Mouse (Mus musculus) forebrain, embryonic 13.5 days (tissue): Measurements from ENCODE around the gene Prkag3. TPM values are rescaled to one million over a fixed set of nuclear protein-coding genes. Genes with fewer than 3 reads are reported as not detected.

Experiments used
- ATAC-seq: fragments of 200-750 bp; cut with Nextera tagmentation; 2 replicates; pipeline ENCODE4 v1.8.0; 2017
- H3K27ac ChIP-seq: fragments of 300-500 bp; sonication (generic); 2 replicates; pipeline ENCODE4 v1.5.1; 2015; ENCODE audit warnings: inconsistent platforms, mild to moderate bottlenecking, moderate library complexity
- H3K27me3 ChIP-seq: fragments of 300-500 bp; sonication (generic); 2 replicates; pipeline ENCODE4 v1.6.1; 2015; ENCODE audit warnings: mild to moderate bottlenecking, inconsistent platforms
- H3K36me3 ChIP-seq: fragments of 300-500 bp; sonication (generic); 2 replicates; pipeline ENCODE4 v1.6.1; 2015; ENCODE audit warnings: mild to moderate bottlenecking, inconsistent platforms; ENCODE audit not compliant: poor library complexity, severe bottlenecking
- H3K4me1 ChIP-seq: fragments of 300-500 bp; sonication (generic); 2 replicates; pipeline ENCODE4 v1.6.1; 2015; ENCODE audit warnings: inconsistent platforms
- H3K4me2 ChIP-seq: fragments of 300-500 bp; sonication (generic); 2 replicates; pipeline ENCODE4 v1.6.1; 2015; ENCODE audit warnings: inconsistent platforms, mild to moderate bottlenecking, moderate library complexity
- H3K4me3 ChIP-seq: fragments of 300-500 bp; sonication (generic); 2 replicates; pipeline ENCODE4 v1.5.1; 2015; ENCODE audit warnings: mild to moderate bottlenecking, inconsistent platforms
- H3K9ac ChIP-seq: fragments of 300-500 bp; sonication (generic); 2 replicates; pipeline ENCODE4 v1.6.1; 2015; ENCODE audit warnings: mild to moderate bottlenecking, inconsistent platforms
- H3K9me3 ChIP-seq: fragments of 300-500 bp; sonication (generic); replicated peaks from 2 replicates; pipeline ENCODE4 v1.6.1; 2016; ENCODE audit warnings: inconsistent platforms
- WGBS: fragments of 180-500 bp; shearing (Covaris S2); methylation state at CpG from one replicate; pipeline ENCODE4 v1.1.7; 2015; 5-methylcytosine and 5-hydroxymethylcytosine counted together
- polyA plus RNA-seq: library from polyadenylated mRNA; unstranded; fragments of >200 nt; fragmentation: Nextera tagmentation; extraction: Ambion mirVana; gene quantifications from 2 replicates; pipeline ENCODE4 v1.2.1, GENCODE M21; 2015

Gene Prkag3
- polyA plus RNA-seq, 1 experiment from 2014 or later = not detected

DNA sequence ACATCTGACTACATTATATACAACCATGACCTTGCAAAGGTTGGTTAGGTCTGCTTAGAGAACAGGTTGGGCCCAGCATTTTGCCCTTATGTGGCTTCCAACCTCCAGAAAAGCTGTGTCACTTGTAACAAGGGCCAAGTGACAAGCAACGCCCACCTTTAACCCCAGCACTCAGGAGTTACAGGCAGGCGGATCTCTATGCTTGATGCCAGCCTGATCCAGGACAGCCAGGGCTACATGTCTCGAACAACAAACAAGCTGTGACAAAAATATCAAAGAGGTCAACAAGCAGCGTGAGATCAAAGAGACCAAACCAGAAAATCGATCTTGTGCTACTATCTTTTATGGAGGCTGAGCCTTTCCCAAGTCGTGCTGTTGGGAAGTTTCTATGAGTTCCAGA is 27.4 kb downstream of the Prkag3 start:
- Histone ChIP-seq H3K4me3 (no peak overlapping the region), H3K9ac (no peak overlapping the region), H3K9me3 (no peaks in the 10 kb centered on the region), H3K27ac (no peak overlapping the region), H3K4me1 (no peaks in the 10 kb centered on the region), H3K4me2 (no peak overlapping the region), H3K36me3 (no peaks in the 10 kb centered on the region), H3K27me3 (no peaks in the 10 kb centered on the region)
- 77% methylated on average over 6 of the region's 6 CpGs for WGBS
- ATAC-seq = no peak

GRCm38 (mm10) chr1:74719281-74719680 is 29.7 kb downstream of the Prkag3 start:
- H3K4me2 ChIP-seq = no peak overlapping the region
- 79% methylated on average over 3 of the region's 3 CpGs for WGBS
- ATAC-seq = no peak
- H3K9me3 ChIP-seq = no peaks in the 10 kb centered on the region
- no peaks in the 10 kb centered on the region for H3K4me1 ChIP-seq
- peaks cover 8% of the 10 kb centered on the region; the same call in 1 of the 2 replicates for H3K27me3 ChIP-seq
- no peak overlapping the region for H3K27ac ChIP-seq
- H3K4me3 ChIP-seq = no peak overlapping the region
- no peak overlapping the region for H3K9ac ChIP-seq
- H3K36me3 ChIP-seq = no peaks in the 10 kb centered on the region

- Histone ChIP-seq H3K36me3 (no peaks in the 10 kb centered on the region), H3K9me3 (no peaks in the 10 kb centered on the region), H3K4me1 (peaks cover 8% of the 10 kb centered on the region), H3K27ac (no peak overlapping the region), H3K4me3 (no peak overlapping the region), H3K27me3 (peaks cover 18% of the 10 kb centered on the region; the same call in 1 of the 2 replicates), H3K4me2 (no peak overlapping the region), H3K9ac (no peak overlapping the region)
- WGBS = 90% methylated on average over 8 of the region's 8 CpGs
- ATAC-seq = no peak
Measured at GRCm38 (mm10) chr1:74718113-74718512, 30.9 kb downstream of the Prkag3 start.

DNA sequence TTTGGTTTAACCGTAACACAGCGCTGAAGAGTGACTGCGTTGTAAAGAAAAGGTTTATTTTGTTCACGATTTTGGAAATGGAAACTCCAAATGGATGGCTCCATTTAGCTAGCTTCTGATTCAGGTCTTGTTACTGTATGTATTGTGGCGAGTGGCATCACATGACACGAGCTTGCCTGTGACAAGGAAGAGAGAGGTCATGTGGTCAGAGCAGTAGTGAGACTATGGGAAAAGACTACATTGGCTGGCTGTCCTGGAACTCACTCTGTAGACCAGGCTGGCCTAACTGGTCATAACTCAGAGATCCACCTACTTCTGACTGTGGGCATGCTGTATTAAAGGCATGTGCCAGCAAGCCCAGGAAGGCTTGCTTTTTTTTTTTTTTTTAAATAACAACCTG is 33.1 kb downstream of the Prkag3 start:
- Histone ChIP-seq H3K9ac (no peak overlapping the region), H3K9me3 (no peaks in the 10 kb centered on the region), H3K27me3 (peaks cover 20% of the 10 kb centered on the region; the same call in 1 of the 2 replicates), H3K27ac (no peak overlapping the region), H3K36me3 (no peaks in the 10 kb centered on the region), H3K4me2 (no peak overlapping the region), H3K4me1 (peaks cover 8% of the 10 kb centered on the region), H3K4me3 (no peak overlapping the region)
- 90% methylated on average over 6 of the region's 6 CpGs for WGBS
- no peak for ATAC-seq

DNA sequence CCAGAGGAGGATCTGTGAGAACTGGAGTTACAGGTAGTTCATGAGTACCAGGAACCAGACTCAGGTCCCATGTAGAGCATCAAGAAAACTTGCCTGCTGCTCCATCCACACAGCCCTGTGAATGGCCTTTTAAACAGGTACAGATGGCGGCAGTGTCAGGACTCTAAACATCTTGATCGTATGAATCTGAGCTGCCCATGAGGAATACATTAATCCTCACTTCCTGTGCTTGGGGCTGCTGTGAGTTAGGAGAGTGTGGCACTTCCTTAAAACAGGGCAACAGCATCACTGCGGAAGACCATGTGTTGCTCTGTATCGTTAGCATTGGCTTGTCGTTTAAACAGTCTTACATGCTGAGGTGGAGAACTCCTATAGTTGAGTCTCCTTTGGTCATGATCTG is 33.6 kb downstream of the Prkag3 start:
- H3K4me2 ChIP-seq = no peak overlapping the region
- H3K4me3 ChIP-seq = no peak overlapping the region
- no peak for ATAC-seq
- H3K9me3 ChIP-seq = no peaks in the 10 kb centered on the region
- peaks cover 8% of the 10 kb centered on the region for H3K4me1 ChIP-seq
- H3K27me3 ChIP-seq = peaks cover 20% of the 10 kb centered on the region; the same call in 1 of the 2 replicates
- 83% methylated on average over 5 of the region's 5 CpGs for WGBS
- no peak overlapping the region for H3K27ac ChIP-seq
- no peak overlapping the region for H3K9ac ChIP-seq
- no peaks in the 10 kb centered on the region for H3K36me3 ChIP-seq

DNA sequence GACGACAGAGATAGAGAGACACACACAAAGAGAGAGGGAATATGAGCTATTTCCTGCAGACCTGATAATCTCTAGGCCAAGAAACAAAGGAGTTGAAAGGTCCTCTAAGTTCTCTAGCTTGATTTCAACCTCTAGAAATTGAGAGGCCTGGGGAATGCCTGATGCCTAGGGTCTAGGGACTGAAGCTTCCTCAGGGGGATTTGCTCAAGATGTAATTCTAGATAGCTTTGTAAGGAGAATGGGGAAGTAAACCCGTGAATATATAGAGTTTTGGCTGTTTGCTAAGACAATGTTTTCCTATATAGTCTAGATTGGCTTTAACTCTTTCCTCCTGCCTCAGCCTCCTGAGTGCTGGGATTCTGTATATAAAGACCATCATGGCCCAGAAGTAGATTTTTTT is 34.1 kb downstream of the Prkag3 start:
- H3K27me3 ChIP-seq = peaks cover 20% of the 10 kb centered on the region; the same call in 1 of the 2 replicates
- no peaks in the 10 kb centered on the region for H3K36me3 ChIP-seq
- WGBS = 67% methylated on average over 2 of the region's 2 CpGs
- H3K4me3 ChIP-seq = no peak overlapping the region
- H3K9me3 ChIP-seq = no peaks in the 10 kb centered on the region
- peaks cover 8% of the 10 kb centered on the region for H3K4me1 ChIP-seq
- H3K4me2 ChIP-seq = no peak overlapping the region
- no peak overlapping the region for H3K9ac ChIP-seq
- no peak for ATAC-seq
- no peak overlapping the region for H3K27ac ChIP-seq

GRCm38 (mm10) chr1:74713859-74714730 is 34.9 kb downstream of the Prkag3 start:
- Histone ChIP-seq H3K27ac (no peak overlapping the region), H3K4me2 (peak overlapping the region; percentile 83), H3K9ac (peak overlapping the region; percentile 65), H3K9me3 (no peaks in the 10 kb centered on the region), H3K27me3 (peaks cover 20% of the 10 kb centered on the region; the same call in 1 of the 2 replicates), H3K4me3 (peak overlapping the region; percentile 45), H3K36me3 (no peaks in the 10 kb centered on the region), H3K4me1 (peaks cover 8% of the 10 kb centered on the region)
- WGBS = 31% methylated on average over 12 of the region's 12 CpGs
- no peak for ATAC-seq

DNA sequence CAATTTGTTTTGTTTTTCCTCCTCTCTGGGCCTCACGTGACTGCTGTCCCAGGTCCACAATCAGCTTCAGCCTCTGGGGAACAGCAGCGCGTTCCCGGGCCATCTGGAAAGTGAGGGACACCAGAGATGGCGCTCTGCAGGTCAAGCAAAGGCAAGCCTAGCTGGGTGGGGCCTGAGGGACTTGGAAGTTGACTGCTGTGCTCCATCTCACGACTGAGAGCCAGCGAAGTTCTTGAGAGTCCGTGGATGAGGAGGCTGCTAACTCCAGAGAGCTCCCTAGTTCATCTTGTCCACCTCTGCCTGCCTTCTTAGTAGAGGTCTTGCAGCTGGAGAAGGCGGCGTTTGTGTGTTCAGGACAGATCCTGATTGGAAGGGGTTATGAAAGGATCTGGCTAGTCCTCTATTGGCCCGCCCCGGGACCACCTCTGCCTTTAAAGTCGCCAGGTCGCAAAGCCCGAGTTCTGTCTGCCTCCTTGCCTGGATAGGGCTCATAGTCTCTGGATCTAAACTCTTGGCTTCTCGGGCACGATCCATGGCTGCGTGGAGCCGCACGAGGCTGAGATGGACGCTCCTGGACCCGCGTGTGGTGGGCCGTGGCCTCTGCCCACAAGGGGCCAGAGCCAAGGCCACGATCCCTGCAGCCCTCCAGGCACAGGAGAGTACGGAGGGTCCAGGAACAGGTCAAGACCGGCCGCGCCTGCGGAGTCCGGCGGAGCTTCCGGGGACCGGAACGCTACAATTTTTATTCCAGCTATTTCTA is 35.7 kb downstream of the Prkag3 start, which contains the start of gene Cyp27a1:
Gene Cyp27a1 (plus strand): TSS at position 476 of the 760 bp plus-strand sequence.
- Histone ChIP-seq H3K36me3 (no peaks in the 10 kb centered on the region), H3K27me3 (peaks cover 20% of the 10 kb centered on the region; the same call in 1 of the 2 replicates), H3K27ac (no peak within 1 kb of the TSS), H3K4me2 (peak within 1 kb of the TSS; percentile 83), H3K4me1 (peaks cover 8% of the 10 kb centered on the region), H3K4me3 (peak within 1 kb of the TSS; percentile 45), H3K9ac (peak within 1 kb of the TSS; percentile 65), H3K9me3 (no peaks in the 10 kb centered on the region)
- WGBS = 3% methylated on average over 35 of the region's 35 CpGs
- peak; percentile 38; the same call in 1 of the 2 replicates for ATAC-seq

DNA sequence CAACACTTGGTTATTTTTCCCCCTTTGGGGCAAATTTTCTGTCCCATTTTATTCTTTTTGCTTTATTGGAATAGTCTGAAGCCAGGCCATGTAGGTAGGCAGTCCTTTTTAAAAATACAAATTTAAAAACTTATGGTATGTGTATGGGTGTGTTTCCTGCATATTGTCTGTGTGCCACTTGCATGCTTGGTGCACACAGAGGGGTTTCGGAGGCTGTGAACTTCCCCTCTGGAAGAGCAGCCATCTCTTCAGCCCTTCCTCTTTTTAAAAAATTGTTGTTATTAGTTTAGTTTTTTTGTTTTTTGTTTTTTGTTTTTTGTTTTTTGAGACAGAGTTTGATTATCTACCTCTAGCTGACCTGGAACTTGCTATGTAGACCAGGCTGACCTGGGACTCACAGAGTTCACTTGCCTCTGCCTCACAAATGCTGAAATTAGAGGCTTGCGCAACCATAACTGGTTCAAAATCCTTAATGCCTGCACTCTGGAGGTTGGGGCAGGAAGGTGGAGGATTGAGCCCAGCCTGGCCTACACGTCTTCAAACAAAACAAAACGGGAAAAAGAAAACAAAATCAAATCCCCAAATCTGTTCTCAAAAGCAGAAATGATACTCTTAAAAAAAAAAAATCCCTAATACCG is 36.4 kb downstream of the Prkag3 start:
- 40% methylated on average over 5 of the region's 5 CpGs for WGBS
- H3K9ac ChIP-seq = 0 out of 2 replicates have a peak overlapping the region, but pooled peaks have one; percentile 65

GRCm38 (mm10) chr1:74712046-74712445 is 37.0 kb downstream of the Prkag3 start:
- no peak for ATAC-seq
- Histone ChIP-seq H3K9ac (no peak overlapping the region), H3K4me1 (peaks cover 8% of the 10 kb centered on the region), H3K27ac (no peak overlapping the region), H3K4me2 (no peak overlapping the region), H3K4me3 (no peak overlapping the region), H3K9me3 (no peaks in the 10 kb centered on the region), H3K27me3 (peaks cover 20% of the 10 kb centered on the region; the same call in 1 of the 2 replicates), H3K36me3 (no peaks in the 10 kb centered on the region)
- WGBS = 74% methylated on average over 4 of the region's 4 CpGs

More for the DNA sequence above, 36.4 kb downstream of the Prkag3 start:
- Histone ChIP-seq H3K4me3 (peak overlapping the region; percentile 45), H3K27ac (no peak overlapping the region), H3K4me2 (peak overlapping the region; percentile 83), H3K9me3 (no peaks in the 10 kb centered on the region), H3K4me1 (peaks cover 8% of the 10 kb centered on the region), H3K27me3 (peaks cover 20% of the 10 kb centered on the region; the same call in 1 of the 2 replicates), H3K36me3 (no peaks in the 10 kb centered on the region)
- no peak for ATAC-seq

- 40% methylated on average over 6 of the region's 6 CpGs for WGBS
- no peaks in the 10 kb centered on the region for H3K36me3 ChIP-seq
- no peaks in the 10 kb centered on the region for H3K9me3 ChIP-seq
- no peak overlapping the region for H3K9ac ChIP-seq
- peaks cover 15% of the 10 kb centered on the region; the same call in 1 of the 2 replicates for H3K27me3 ChIP-seq
- H3K4me1 ChIP-seq = peaks cover 8% of the 10 kb centered on the region
- no peak overlapping the region for H3K4me3 ChIP-seq
- no peak overlapping the region for H3K4me2 ChIP-seq
- ATAC-seq = no peak
- no peak overlapping the region for H3K27ac ChIP-seq
Measured at GRCm38 (mm10) chr1:74709566-74709965, 39.5 kb downstream of the Prkag3 start.
